ENCODE assay signal across 9 mouse cellular contexts in the genomic region with DNA sequence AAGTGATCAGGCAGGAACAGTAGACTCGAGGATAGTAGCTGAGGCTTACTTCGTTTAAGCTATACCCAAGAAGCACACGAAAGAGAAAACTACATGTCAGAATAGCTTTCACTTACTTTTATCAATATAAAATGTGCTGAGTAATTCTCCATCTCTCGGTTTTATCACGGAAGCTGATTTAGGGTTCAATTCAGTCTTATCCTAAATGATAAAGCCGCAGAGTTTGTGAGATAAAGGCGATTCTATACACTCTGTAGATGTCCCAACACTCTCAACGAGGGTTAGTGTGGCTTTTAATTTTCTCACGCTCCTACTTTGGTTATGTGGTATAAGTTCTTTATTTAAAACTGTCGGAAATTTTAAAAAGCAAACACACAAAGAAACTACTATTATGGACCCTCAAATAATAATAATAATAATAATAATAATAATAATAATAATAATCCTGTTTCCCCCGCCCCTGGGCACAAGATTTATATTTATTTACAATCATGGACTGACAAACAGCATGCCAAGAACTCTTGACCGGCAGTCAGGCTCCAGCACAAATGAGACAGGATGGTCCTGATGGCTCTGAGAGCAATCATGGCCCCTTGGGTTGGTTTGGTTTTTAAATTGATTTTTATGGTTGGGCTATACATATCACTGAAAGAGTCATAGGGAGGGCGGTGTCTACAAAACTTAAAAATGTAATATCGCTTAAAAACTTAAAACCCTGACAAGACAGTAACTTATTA. TPM values are rescaled to one million over a fixed set of nuclear protein-coding genes. Genes with fewer than 3 reads are reported as not detected.
DNase-seq lines count a peak whose midpoint lies in the region; ATAC-seq and TF ChIP-seq lines count a peak whose summit lies in the region.
"Had no signal": no experiment of that assay in that cellular context is flagged by ENCODE, and none has a peak within 500 bp of the region (broad histone marks: within the 10 kb centered on the region; RNA-seq: fewer than 3 reads in every experiment).

No protein-coding gene starts in this region.

- TF ChIP-seq CTCF in heart, adult 2 months (IDR thresholded peaks at IDR 0.05), result no peak
- TF ChIP-seq CTCF in CH12.LX (conservative IDR thresholded peaks at IDR 0.05 in 1 of 2, IDR thresholded peaks at IDR 0.05 in 1 of 2; ENCODE audit: low read depth in 2 of 2, low read length in 2 of 2), result no peak

- dilution Hi-C loops in CH12.LX (cut with MboI; ENCODE audit: extremely low pct_ligation_motif_present, extremely low pct_unique_long_range_greater_than_20kb, low sequenced_read_pairs), result no loop called here

- no peak overlapping the region; the same call in 1 of the 2 replicates for H3K9ac ChIP-seq in heart, adult 2 months (ENCODE audit: low read depth, low read length)
- peak overlapping the region; percentile 80; the same call in 1 of the 2 replicates for H3K9ac ChIP-seq in CH12.LX (ENCODE audit: insufficient read depth, low read depth)
- no peak overlapping the region; the same call in 1 of the 2 replicates for H3K9ac ChIP-seq in forebrain, embryonic 15.5 days (replicated peaks)
- peak overlapping the region; percentile 79 for H3K9ac ChIP-seq in liver, embryonic 16.5 days (ENCODE audit: low read depth, low read length)

- no peak for TF ChIP-seq RAD21 in CH12.LX (IDR thresholded peaks at IDR 0.05; ENCODE audit: low read depth, low read length)

- ATAC-seq in forebrain, embryonic 15.5 days (replicated peaks), result no peak
- ATAC-seq in liver, embryonic 16.5 days (ENCODE audit: low read depth), result no peak

- no peaks in the 10 kb centered on the region for H3K27me3 ChIP-seq in heart, adult 2 months (ENCODE audit: control insufficient read depth, insufficient read depth, low read length)
- H3K27me3 ChIP-seq in CH12.LX (replicated peaks), result no peaks in the 10 kb centered on the region
- no peaks in the 10 kb centered on the region for H3K27me3 ChIP-seq in forebrain, embryonic 15.5 days
- no peaks in the 10 kb centered on the region for H3K27me3 ChIP-seq in liver, embryonic 16.5 days (ENCODE audit: control insufficient read depth, insufficient read depth, low read depth, low read length)
- H3K27me3 ChIP-seq: Patski had no signal

- no peaks in the 10 kb centered on the region for H3K9me3 ChIP-seq in CH12.LX (replicated peaks; ENCODE audit: low read length)
- H3K9me3 ChIP-seq in forebrain, embryonic 15.5 days, result no peaks in the 10 kb centered on the region
- H3K9me3 ChIP-seq in liver, embryonic 16.5 days (replicated peaks; ENCODE audit: control insufficient read depth, low read length), result no peaks in the 10 kb centered on the region

- WGBS in heart, adult 2 months, result 31% methylated on average over 14 of the region's 14 CpGs
- 76% methylated on average over 14 of the region's 14 CpGs for WGBS in forebrain, embryonic 15.5 days
- WGBS in liver, embryonic 16.5 days (ENCODE audit: insufficient replicate concordance), result 31% methylated on average over 14 of the region's 14 CpGs

- peak overlapping the region; percentile 97 for H3K4me3 ChIP-seq in heart, adult 2 months
- peak overlapping the region; percentile 85 to 88 (median 87) for H3K4me3 ChIP-seq in CH12.LX (replicated peaks in 1 of 3; ENCODE audit: low read depth in 2 of 3, low read length in 2 of 3, poor library complexity in 1 of 3)
- H3K4me3 ChIP-seq in forebrain, embryonic 15.5 days, result peak overlapping the region; percentile 82
- peak overlapping the region; percentile 82 for H3K4me3 ChIP-seq in liver, embryonic 16.5 days (ENCODE audit: low read depth, low read length)

- intact Hi-C loops in heart, adult 2 months (cut with DNase I), result no loop called here
- intact Hi-C loops in heart, postnatal 36 days (cut with DNase I), result loop anchor here (5.0 kb wide), 1 partner anchor 183 kb away; the partner anchor contains the start of gene Phlpp1

- H3K27ac ChIP-seq in heart, adult 2 months, result peak overlapping the region; percentile 95
- no peak overlapping the region for H3K27ac ChIP-seq in CH12.LX (ENCODE audit: insufficient read depth, low read depth)
- no peak overlapping the region for H3K27ac ChIP-seq in forebrain, embryonic 15.5 days (replicated peaks)
- no peak overlapping the region for H3K27ac ChIP-seq in liver, embryonic 16.5 days (ENCODE audit: low read length)

- in situ Hi-C loops in CH12.LX (cut with MboI; ENCODE audit: low pct_ligation_motif_present, low pct_unique_long_range_greater_than_20kb, low sequenced_read_pairs), result loop anchor here (10.0 kb wide), 1 partner anchor 84 kb away; no protein-coding TSS in a partner anchor

- H3K4me2 ChIP-seq in CH12.LX (ENCODE audit: insufficient read depth, low read depth, poor library complexity, severe bottlenecking), result peak overlapping the region; percentile 57
- H3K4me2 ChIP-seq in forebrain, embryonic 15.5 days (replicated peaks), result peak overlapping the region; percentile 98
- H3K4me2 ChIP-seq in liver, embryonic 16.5 days (ENCODE audit: low read depth, low read length), result peak overlapping the region; percentile 95

- peaks cover 7% of the 10 kb centered on the region; the same call in 1 of the 2 replicates for H3K36me3 ChIP-seq in heart, adult 2 months (ENCODE audit: control insufficient read depth, insufficient read depth, low read length)
- H3K36me3 ChIP-seq in CH12.LX (replicated peaks in 1 of 2; ENCODE audit: control insufficient read depth in 1 of 2, insufficient read depth in 1 of 2, low read length in 1 of 2), result peaks cover 0 to 2% of the 10 kb centered on the region in 2 experiments
- no peaks in the 10 kb centered on the region for H3K36me3 ChIP-seq in forebrain, embryonic 15.5 days
- no peaks in the 10 kb centered on the region for H3K36me3 ChIP-seq in liver, embryonic 16.5 days (ENCODE audit: control insufficient read depth, insufficient read depth)

- no peaks in the 10 kb centered on the region for H3K79me2 ChIP-seq in heart, adult 2 months (replicated peaks; ENCODE audit: control insufficient read depth, insufficient read depth, low read length)
- peaks cover 25% of the 10 kb centered on the region for H3K79me2 ChIP-seq in CH12.LX (replicated peaks; ENCODE audit: control insufficient read depth, extremely low read depth, insufficient read depth, poor library complexity, severe bottlenecking)

- TF ChIP-seq POLR2A in heart, adult 2 months (IDR thresholded peaks at IDR 0.05; ENCODE audit: insufficient read depth, low read depth, low read length), result no peak
- TF ChIP-seq POLR2A in CH12.LX (IDR thresholded peaks at IDR 0.05; ENCODE audit: low read depth, low read length), result no peak

- TF ChIP-seq EP300 in heart, adult 2 months (IDR thresholded peaks at IDR 0.05; ENCODE audit: insufficient read depth, low read depth, low read length), result no peak
- TF ChIP-seq EP300 in CH12.LX (IDR thresholded peaks at IDR 0.05; ENCODE audit: low read length), result no peak

- DNase-seq in heart, adult 2 months, result no peak
- DNase-seq in heart, postnatal 36 days, result no peak
- no peak for DNase-seq in CH12.LX (ENCODE audit: extremely low read depth)
- DNase-seq in layer of hippocampus, postnatal 36 days, result no peak
- DNase-seq in gastrocnemius, adult 8-10 months (ENCODE audit: low spot score in 2 of 2), result no peak
- DNase-seq in right cerebral cortex, postnatal 36 days (ENCODE audit: low spot score in 2 of 2), result no peak

- peaks cover 6% of the 10 kb centered on the region for H3K4me1 ChIP-seq in heart, adult 2 months (ENCODE audit: control insufficient read depth, insufficient read depth, low read length)
- peaks cover 5 to 24% of the 10 kb centered on the region in 2 experiments; a peak in 3 of 4 replicates for H3K4me1 ChIP-seq in CH12.LX (ENCODE audit: control insufficient read depth in 1 of 2, insufficient read depth in 2 of 2)
- peaks cover 28% of the 10 kb centered on the region for H3K4me1 ChIP-seq in forebrain, embryonic 15.5 days
- H3K4me1 ChIP-seq in liver, embryonic 16.5 days (ENCODE audit: control insufficient read depth, low read depth, low read length), result peaks cover 28% of the 10 kb centered on the region

TF ChIP-seq in CH12.LX, 34 proteins besides CTCF, POLR2A, EP300 and RAD21:
- TF ChIP-seq MAFK (IDR thresholded peaks at IDR 0.05; ENCODE audit: insufficient replicate concordance, low read length), result no peak
- no peak for TF ChIP-seq MYC (IDR thresholded peaks at IDR 0.05; ENCODE audit: low read depth, low read length)
- TF ChIP-seq ZNF384 (IDR thresholded peaks at IDR 0.05; ENCODE audit: low read depth, low read length), result no peak
- no peak for TF ChIP-seq POLR2AphosphoS2 (IDR thresholded peaks at IDR 0.05; ENCODE audit: low read depth, low read length)
- no peak for TF ChIP-seq MAX (IDR thresholded peaks at IDR 0.05; ENCODE audit: low read length)
- no peak for TF ChIP-seq ZMIZ1 (IDR thresholded peaks at IDR 0.05; ENCODE audit: low read depth, low read length)
- no peak for TF ChIP-seq IRF4 (IDR thresholded peaks at IDR 0.05; ENCODE audit: low read depth, low read length)
- no peak for TF ChIP-seq SMC3 (IDR thresholded peaks at IDR 0.05; ENCODE audit: low read depth, low read length)
- no peak for TF ChIP-seq USF2 (conservative IDR thresholded peaks at IDR 0.05; ENCODE audit: low read depth, low read length)
- no peak for TF ChIP-seq TCF12 (IDR thresholded peaks at IDR 0.05; ENCODE audit: low read depth, low read length)
- TF ChIP-seq PAX5 (IDR thresholded peaks at IDR 0.05; ENCODE audit: low read length), result no peak
- TF ChIP-seq SIN3A (IDR thresholded peaks at IDR 0.05; ENCODE audit: low read length), result no peak
- TF ChIP-seq TBP (conservative IDR thresholded peaks at IDR 0.05; ENCODE audit: low read depth, low read length), result no peak
- no peak for TF ChIP-seq RCOR1 (conservative IDR thresholded peaks at IDR 0.05; ENCODE audit: low read depth, low read length)
- no peak for TF ChIP-seq BHLHE40 (IDR thresholded peaks at IDR 0.05; ENCODE audit: low read depth, low read length)
- no peak for TF ChIP-seq JUND (conservative IDR thresholded peaks at IDR 0.05; ENCODE audit: low read depth, low read length)
- no peak for TF ChIP-seq NELFE (IDR thresholded peaks at IDR 0.05; ENCODE audit: low read depth, low read length)
- no peak for TF ChIP-seq ZKSCAN1 (IDR thresholded peaks at IDR 0.05; ENCODE audit: borderline replicate concordance, low read depth, low read length)
- TF ChIP-seq ETS1 (conservative IDR thresholded peaks at IDR 0.05; ENCODE audit: low read depth, low read length), result no peak
TF ChIP-seq in CH12.LX: peak in this region for 0.

RNA-seq across cellular contexts. Expression of gene Zcchc2, which starts 1.1 kb away (rescaled TPM):
- 1 to 10 TPM; 6.6 to 9.8 TPM for total RNA-seq in heart, adult 2 months (2021)
- polyA plus RNA-seq in heart, adult 2 months (2012; rRNA removed), result 8.3 and 10.6 TPM in 2 replicates
- 10 to 100 TPM in 1 of 2 experiments, 1 to 10 TPM in 1; 9.8 to 10.4 TPM for total RNA-seq in heart, postnatal 36 days (2021)
- total RNA-seq in CH12.LX (2012; rRNA removed) (7.8 TPM in 2 replicates), CH12.LX (2014; rRNA removed) (6.7 and 6.8 TPM in 2 replicates)
- polyA plus RNA-seq in CH12.LX (2012; ENCODE audit: insufficient read length, low read depth), result 10.5 and 12.6 TPM in 2 replicates
- 1.6 and 1.8 TPM in 2 replicates for polyA plus RNA-seq in forebrain, embryonic 15.5 days (2015; fragmentation: Nextera tagmentation; extraction: Ambion mirVana)
- polyA plus RNA-seq in liver, embryonic 16.5 days (2015; fragmentation: Nextera tagmentation; extraction: Ambion mirVana), result 1.3 TPM in 2 replicates
- total RNA-seq in layer of hippocampus, postnatal 36 days (2021), result 10 to 100 TPM; 21.0 to 21.3 TPM
- 10 to 100 TPM in 1 of 4 experiments, 1 to 10 TPM in 3; 7.1 to 13.8 (median 8.9) TPM for total RNA-seq in gastrocnemius, adult 8-10 months (2022)

Comparison
In these comparisons a context has a peak if more than half of its experiments do, and no peak if none do; other contexts are left out.
1. H3K9ac ChIP-seq: peak in CH12.LX (single experiment) and liver, embryonic 16.5 days (single experiment); none in heart, adult 2 months (single experiment) and forebrain, embryonic 15.5 days (single experiment).
2. Peak in every context shown above with its lines, with median percentiles within 50 percentile points of each other: H3K4me3 ChIP-seq and H3K4me2 ChIP-seq.